Comparison of ENCODE assay signal across 9 mouse cellular contexts in the genomic region with DNA sequence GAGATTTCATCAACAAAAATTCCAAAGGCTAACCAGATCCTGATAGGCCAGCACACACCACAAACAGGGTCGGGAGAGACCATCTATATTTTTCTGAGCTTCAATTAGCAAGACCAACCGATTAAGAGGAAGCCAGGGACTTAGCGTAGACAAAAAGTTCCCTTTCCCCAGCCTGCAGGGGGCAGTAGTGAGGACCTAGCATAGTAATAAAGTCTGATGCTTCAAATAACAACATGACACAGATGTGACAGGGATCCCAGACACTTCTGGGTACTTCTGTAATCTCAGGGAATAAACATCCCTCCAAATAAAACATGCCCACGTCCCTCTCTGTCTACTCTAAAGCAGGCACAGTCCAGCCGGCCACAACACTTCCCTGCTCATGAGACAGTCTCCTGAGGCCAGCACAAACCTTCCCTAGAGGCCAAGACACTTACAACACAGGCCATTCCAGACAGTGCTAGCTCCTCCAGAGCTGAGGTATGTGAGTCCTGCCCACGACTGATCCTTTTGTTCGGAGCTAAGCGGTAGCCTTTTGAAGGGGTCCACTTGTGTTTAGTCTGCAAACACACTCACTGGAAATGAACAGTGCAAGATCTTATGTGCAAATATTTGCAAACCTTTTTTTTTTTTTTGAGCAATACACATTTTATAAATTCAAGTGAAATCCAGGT. TPM values are rescaled to one million over a fixed set of nuclear protein-coding genes. Genes with fewer than 3 reads are reported as not detected.
A peak's percentile ranks its signal among the peaks of the same experiment; 100 is the strongest.
DNase-seq lines count a peak whose midpoint lies in the region; ATAC-seq and TF ChIP-seq lines count a peak whose summit lies in the region.
"Had no signal": no experiment of that assay in that cellular context is flagged by ENCODE, and none has a peak within 500 bp of the region (broad histone marks: within the 10 kb centered on the region; RNA-seq: fewer than 3 reads in every experiment).

No protein-coding gene starts in this region.

- DNase-seq in layer of hippocampus, adult 11-12 months (ENCODE audit: low spot score): peak; percentile 21
- DNase-seq in layer of hippocampus, postnatal 36 days: no peak
- DNase-seq in G1E (ENCODE audit: low spot score): peak; percentile 7
- DNase-seq in brain, adult 2 months (ENCODE audit: low read depth, low spot score): peak; percentile 36
- peak; percentile 13 for DNase-seq in liver, embryonic 13.5 days
- peak; percentile 11 for DNase-seq in spleen, adult 12 weeks (ENCODE audit: low spot score)

- no peaks in the 10 kb centered on the region for H3K36me3 ChIP-seq in G1E (replicated peaks)
- no peaks in the 10 kb centered on the region for H3K36me3 ChIP-seq in liver, embryonic 13.5 days

- no peaks in the 10 kb centered on the region for H3K4me1 ChIP-seq in G1E (ENCODE audit: insufficient read depth, low read depth, low read length)
- no peaks in the 10 kb centered on the region for H3K4me1 ChIP-seq in liver, embryonic 13.5 days (replicated peaks)

- no peaks in the 10 kb centered on the region for H3K9me3 ChIP-seq in G1E (replicated peaks)
- H3K9me3 ChIP-seq in liver, embryonic 13.5 days (replicated peaks): no peaks in the 10 kb centered on the region
- H3K9me3 ChIP-seq: megakaryocyte, embryonic 14.5 days had no signal

- H3K27ac ChIP-seq in liver, embryonic 13.5 days: no peak overlapping the region

- WGBS in liver, embryonic 13.5 days (ENCODE audit: insufficient replicate concordance): 63% methylated on average over 8 of the region's 8 CpGs

- H3K27me3 ChIP-seq in G1E (ENCODE audit: insufficient read depth, low read length): peaks cover 6% of the 10 kb centered on the region
- no peaks in the 10 kb centered on the region for H3K27me3 ChIP-seq in liver, embryonic 13.5 days
- H3K27me3 ChIP-seq: megakaryocyte, embryonic 14.5 days had no signal

- H3K4me2 ChIP-seq in liver, embryonic 13.5 days: no peak overlapping the region

- H3K9ac ChIP-seq in liver, embryonic 13.5 days: no peak overlapping the region

- ATAC-seq in G1E (ENCODE audit: extremely low read depth, insufficient number of reproducible peaks, low FRiP score, poor library complexity, severe bottlenecking): no peak
- 0 out of 2 replicates have a peak, but pooled peaks have one; percentile 31 for ATAC-seq in liver, embryonic 13.5 days (ENCODE audit: low read depth)
- no peak for ATAC-seq in frontal cortex, adult (ENCODE audit: low TSS enrichment)

- no peak overlapping the region for H3K4me3 ChIP-seq in G1E (ENCODE audit: low read depth, low read length)
- H3K4me3 ChIP-seq in liver, embryonic 13.5 days (replicated peaks): no peak overlapping the region
- H3K4me3 ChIP-seq: erythroblast, embryonic 14.5 days; megakaryocyte, embryonic 14.5 days had no signal

- TF ChIP-seq CTCF in G1E (IDR thresholded peaks at IDR 0.05; ENCODE audit: low read depth, low read length): peak; percentile 27; the same call in 1 of the 2 replicates

RNA-seq across cellular contexts. Expression of gene Traf6, which starts 37.6 kb away (rescaled TPM):
- total RNA-seq in layer of hippocampus, postnatal 36 days (2021): 10 to 100 TPM; 14.9 to 15.4 TPM
- total RNA-seq in G1E (2014; fragmentation: Nextera tagmentation) (67.1 and 68.3 TPM in 2 replicates), G1E (2017) (26.1 and 26.6 TPM in 2 replicates)
- polyA plus RNA-seq in G1E (2012): 2.3 and 3.0 TPM in 2 replicates
- polyA plus RNA-seq in liver, embryonic 13.5 days (2015; fragmentation: Nextera tagmentation; extraction: Ambion mirVana): 3.2 and 4.6 TPM in 2 replicates

Comparison
In these comparisons a context has a peak if more than half of its experiments do, and no peak if none do; other contexts are left out.
1. DNase-seq: peak in layer of hippocampus, adult 11-12 months (single experiment), G1E (single experiment), brain, adult 2 months (single experiment), liver, embryonic 13.5 days (single experiment) and spleen, adult 12 weeks (single experiment); none in layer of hippocampus, postnatal 36 days (0 of 2).